Mouse (Mus musculus): ENCODE results near the gene Mtg1. TPM values are rescaled to one million over a fixed set of nuclear protein-coding genes. Genes with fewer than 3 reads are reported as not detected.
"Not testable (repeated sequence)": the region's sequence is repeated elsewhere in the genome, so short reads cannot be mapped to it uniquely, and the experiment has no call there.

The Mtg1 gene
- total RNA-seq, 2 experiments from 2014 or later: 23.0 to 27.3 TPM

DNA sequence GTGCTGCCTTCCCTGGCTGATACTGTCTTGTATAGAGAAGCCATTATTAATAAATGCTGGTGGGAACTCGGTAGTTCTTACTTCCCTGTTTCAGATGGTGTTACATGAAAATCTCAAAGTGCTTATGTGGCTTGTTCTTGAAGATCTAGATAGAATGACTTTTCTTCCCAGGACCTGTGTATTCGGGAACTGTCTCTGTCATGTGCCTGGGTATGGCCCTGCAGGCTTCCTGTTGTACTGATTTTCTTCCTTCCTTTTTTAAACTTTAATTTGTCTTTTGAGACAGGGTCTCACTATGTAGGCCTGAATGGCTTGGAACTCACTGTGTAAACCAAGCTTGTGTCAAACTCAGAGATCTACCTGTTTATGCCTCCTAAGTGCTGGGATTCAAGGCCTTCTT lies 9.5 kb upstream of the Mtg1 start:
- no peak for DNase-seq

DNA sequence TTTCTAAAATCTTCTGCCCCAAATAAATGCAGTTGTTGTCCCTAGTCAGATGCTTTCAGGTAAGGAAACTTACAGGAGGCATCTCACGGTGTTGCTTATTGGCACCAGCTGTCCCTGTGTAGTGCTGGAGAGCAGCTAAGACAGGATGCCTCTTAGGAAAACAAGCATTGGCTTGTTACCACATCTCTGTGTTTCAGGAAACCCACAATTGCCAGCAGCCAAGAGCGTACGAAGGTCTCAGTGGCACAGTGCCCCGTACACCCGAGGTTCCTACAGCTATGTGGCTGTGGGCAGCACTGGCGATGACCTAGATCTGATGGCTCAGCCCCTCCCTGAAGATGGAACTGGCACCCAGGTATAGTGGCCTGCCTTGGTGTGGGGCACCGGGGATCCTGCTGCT lies 5.2 kb upstream of the Mtg1 start:
- not testable (repeated sequence) for DNase-seq

GRCm38 (mm10) chr7:140134033-140134432 lies 3.3 kb upstream of the Mtg1 start:
- DNase-seq: not testable (repeated sequence)

- DNase-seq: no peak
These were observed 2.1 kb upstream of the Mtg1 start for GRCm38 (mm10) chr7:140135106-140135770.

DNA sequence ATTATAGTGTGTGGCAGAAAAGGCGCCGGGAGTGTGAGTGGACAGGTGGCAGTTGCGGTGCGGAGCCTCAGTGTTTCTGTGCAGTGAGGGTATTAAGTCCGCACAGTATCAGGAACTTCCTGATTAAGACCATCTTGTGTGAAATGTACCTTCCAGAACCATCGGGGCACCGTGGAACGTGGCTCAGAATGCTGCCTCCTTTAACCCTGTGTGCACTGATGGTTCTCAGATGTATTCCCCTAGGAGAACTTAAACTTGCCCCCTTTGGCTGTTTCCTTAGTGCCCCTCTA lies 602 bp downstream of the Mtg1 start:
- DNase-seq: no peak

- DNase-seq: peak in 1 of 2 experiments; percentile 59
These were observed 4.0 kb downstream of the Mtg1 start for GRCm38 (mm10) chr7:140141350-140141749.

GRCm38 (mm10) chr7:140144550-140144949 lies 7.2 kb downstream of the Mtg1 start:
- DNase-seq: no peak

DNA sequence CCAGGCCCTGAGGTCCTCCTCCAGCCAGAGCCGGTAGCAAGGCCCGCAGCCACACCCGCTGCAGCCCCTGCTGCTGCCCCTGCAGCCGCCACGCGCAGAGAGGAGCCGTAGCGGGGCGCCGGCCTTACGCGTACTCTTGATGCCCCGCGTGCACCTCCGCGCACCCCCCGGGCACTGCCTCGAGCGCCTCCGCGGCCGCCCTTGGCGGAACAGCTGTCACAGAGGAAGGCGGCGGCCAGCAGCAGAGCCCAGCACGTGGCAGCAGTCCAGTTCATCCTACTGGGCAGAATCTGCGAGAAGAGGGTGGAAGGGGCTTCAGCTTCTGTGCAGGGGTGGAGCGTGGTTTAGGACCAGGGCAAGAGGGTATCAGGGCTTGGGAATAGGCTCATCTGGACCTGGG lies 16.0 kb downstream of the Mtg1 start:
- DNase-seq: peak; percentile 43 to 52

DNA sequence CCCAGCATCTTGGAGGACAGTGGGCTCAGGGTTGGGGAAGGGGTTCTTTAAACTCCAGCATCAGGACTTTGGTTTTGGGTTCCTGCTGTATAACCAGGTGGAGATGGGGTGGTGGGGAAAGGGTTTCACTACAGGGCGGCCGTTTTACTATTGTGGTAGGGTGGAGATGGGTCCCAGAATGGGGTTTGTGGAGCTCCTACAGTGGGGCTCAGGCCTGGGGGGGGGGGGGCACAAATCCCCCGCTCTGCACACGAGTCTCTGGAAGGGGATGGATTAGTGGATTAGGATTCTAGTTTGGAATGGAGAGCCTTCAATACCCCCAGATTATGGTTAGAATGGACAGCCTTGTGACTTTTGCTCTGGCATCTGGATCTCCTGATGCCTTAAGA lies 16.5 kb downstream of the Mtg1 start:
- no peak for DNase-seq

DNA sequence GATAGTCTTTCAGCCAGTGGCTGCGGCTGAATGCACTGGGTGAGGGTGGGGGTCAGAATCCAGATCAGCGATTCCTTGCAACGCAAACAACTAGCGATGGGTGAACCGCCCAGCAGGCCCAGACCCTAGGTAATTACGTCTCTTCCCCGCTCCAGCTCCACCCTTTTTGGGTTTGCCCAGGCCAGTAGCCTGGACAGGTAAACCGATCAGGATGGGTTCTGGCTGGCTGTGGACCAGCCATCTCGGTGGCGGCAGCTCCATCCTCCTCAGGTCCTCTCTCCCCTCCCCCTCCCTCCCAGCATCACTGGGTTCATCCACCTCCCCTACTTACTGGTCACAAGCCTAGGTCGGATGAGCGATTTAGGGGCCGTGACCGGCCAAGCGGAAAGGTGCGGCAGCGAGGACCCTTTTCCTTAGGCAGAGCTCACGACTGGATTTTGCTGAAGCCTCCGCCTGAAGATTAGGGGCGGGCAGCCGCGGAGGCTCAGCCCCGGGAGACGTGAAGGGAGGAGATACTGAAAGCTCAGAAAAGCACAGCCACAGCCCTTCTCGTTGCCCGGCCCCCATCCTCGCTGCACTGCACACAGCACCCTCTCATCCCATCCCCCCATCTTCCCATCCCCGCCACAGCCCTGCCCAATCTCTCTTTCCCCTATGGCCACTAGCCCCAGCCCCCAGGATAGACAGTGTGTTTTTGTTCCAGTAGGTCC lies 17.0 kb downstream of the Mtg1 start, which contains the start of gene Sprn:
Gene Sprn, minus strand, starts transcription at position 660 of the 710 bp plus-strand sequence.
- DNase-seq: peak; percentile 70 to 78

DNA sequence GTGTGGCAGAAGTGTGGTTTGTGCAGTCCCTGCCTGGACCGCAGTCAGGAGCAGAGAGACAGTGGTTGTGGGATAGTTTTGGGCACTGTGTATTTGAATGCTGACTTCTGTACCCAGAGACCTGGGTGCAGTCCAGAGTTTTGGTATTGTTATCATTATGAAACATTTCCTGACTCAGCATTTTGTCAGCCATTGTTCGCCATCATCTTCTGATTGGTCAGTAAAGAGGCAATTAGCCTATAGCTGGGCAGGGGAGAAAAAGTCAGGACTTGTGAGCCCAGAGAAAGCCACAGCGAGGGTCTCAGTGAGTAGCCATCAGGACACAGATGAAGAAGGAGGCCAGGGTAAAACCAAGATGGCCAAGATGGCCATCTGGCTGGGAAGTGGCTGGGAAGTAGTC lies 23.0 kb downstream of the Mtg1 start:
- DNase-seq: no peak

DNA sequence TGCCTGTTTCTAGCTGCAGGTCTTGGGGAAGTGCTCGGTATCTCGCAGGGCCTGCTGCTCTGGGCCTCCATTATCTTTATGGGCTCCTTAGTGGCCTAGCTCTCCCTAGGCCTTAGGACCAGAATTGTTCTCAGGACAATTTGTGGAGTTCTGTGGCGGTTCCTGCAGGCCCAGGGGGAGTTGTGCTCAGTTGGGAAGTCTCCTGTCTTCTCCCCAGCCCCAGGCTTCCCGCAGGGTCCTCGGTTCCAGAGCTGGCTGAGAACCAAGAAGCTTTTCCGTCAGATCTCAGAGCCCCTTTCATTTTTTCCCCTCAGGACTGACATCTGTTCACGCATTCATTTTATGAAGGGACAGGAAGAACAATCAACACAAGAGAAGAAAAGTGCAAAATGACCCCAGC lies 27.3 kb downstream of the Mtg1 start, which contains the start of gene Olfr522:
Gene Olfr522, minus strand, starts transcription at position 101 of the 400 bp plus-strand sequence.
- DNase-seq: no peak

GRCm38 (mm10) chr7:140167950-140168349 lies 30.6 kb downstream of the Mtg1 start:
- no peak for DNase-seq

GRCm38 (mm10) chr7:140169386-140169785 lies 32.0 kb downstream of the Mtg1 start:
- no peak for DNase-seq

- DNase-seq: no peak
These were observed 33.5 kb downstream of the Mtg1 start for GRCm38 (mm10) chr7:140170863-140171262.

- DNase-seq: no peak
These were observed 35.6 kb downstream of the Mtg1 start, which contains the start of gene Olfr523 for GRCm38 (mm10) chr7:140172936-140173335. Gene Olfr523, plus strand, starts transcription at chr7:140173217.

DNA sequence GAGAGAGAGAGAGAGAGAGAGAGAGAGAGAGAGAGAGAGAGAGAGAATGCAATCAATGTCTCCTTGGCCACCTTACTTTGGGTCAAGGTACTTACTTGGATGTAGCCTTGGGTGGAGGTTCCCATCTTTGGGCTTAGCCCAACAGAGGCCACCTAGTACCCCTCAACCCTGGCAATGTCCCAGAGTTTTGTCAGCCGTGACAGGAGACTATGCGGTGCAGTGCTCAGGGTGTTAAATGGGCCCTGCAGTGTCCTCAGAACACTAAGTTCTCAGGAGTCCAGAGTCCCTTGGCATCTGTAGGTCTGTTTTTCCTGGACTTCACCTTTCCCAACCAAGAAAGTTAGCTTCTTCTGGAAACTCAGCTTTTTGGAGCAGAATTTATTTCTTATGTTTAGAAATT lies 41.8 kb downstream of the Mtg1 start:
- DNase-seq: no peak

GRCm38 (mm10) chr7:140180692-140181091 lies 43.3 kb downstream of the Mtg1 start:
- no peak for DNase-seq

- DNase-seq: no peak
These were observed 46.8 kb downstream of the Mtg1 start for GRCm38 (mm10) chr7:140184206-140184605.

- DNase-seq: peak; percentile 31 to 36
These were observed 49.6 kb downstream of the Mtg1 start for GRCm38 (mm10) chr7:140186646-140187620.

DNA sequence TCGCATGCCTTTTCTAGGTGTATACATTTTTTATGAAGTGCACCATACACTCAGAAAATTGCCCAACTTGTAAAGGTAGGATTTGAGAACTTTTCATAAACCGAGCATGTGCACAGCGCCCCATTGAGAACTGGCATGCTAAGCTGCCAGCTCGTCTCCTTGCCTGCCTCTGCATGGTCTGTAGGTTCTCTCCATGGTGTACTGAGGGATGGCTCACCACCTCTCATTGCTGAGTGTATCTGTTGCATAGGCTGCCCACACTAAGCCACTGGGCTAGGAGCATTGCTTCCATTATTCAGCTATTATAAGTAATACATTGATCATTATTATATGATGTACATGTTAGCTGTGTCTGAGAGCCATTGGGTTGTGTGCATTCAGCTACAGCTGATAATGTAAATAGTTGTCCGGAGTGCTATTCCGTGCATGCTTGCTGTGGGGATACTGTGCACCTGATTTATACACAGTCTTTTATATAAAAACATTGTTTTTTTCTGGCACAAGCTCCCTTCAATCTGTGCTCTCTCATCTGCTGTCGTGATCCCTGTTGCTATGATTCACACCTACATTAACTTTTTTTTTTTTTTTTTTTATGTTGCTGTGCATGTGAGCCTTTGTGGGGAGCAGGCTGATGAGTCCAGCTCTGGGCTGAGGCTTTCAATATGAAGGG lies 50.5 kb downstream of the Mtg1 start:
- DNase-seq: peak in 1 of 2 experiments; percentile 23
